Mouse (Mus musculus): Measurements from ENCODE around the gene Cltc. TPM values are rescaled to one million over a fixed set of nuclear protein-coding genes. Genes with fewer than 3 reads are reported as not detected.
"Not testable (repeated sequence)": the region's sequence is repeated elsewhere in the genome, so short reads cannot be mapped to it uniquely, and the experiment has no call there.

Gene Cltc
- polyA plus RNA-seq, 1 experiment from 2014 or later: 301 TPM

GRCm38 (mm10) chr11:86741505-86741904 lies 15.9 kb downstream of the Cltc start:
- in situ Hi-C loops (cut with MboI; ENCODE audit: low pct_unique_long_range_greater_than_20kb): no loop called here
- TF ChIP-seq CTCF (IDR thresholded peaks at IDR 0.05): no peak
- ChIA-PET POLR2A (interaction anchor here (1.0 kb wide), 1 partner anchor 8 kb away, joined by 10 read pairs; no protein-coding TSS in a partner anchor), CTCF (interaction anchor here (0.9 to 1.0 kb wide), 2 partner anchors 8 to 10 kb away, joined by 3 to 5 read pairs; no protein-coding TSS in a partner anchor)
- DNase-seq (ENCODE audit: low read depth, low spot score) (no peak), ATAC-seq (no peak)
- no peaks in the 10 kb centered on the region for H3K27me3 ChIP-seq

GRCm38 (mm10) chr11:86739470-86739869 lies 17.9 kb downstream of the Cltc start:
- ChIA-PET POLR2A (interaction anchor here (1.3 kb wide), 1 partner anchor 9 kb away, joined by 7 read pairs; no protein-coding TSS in a partner anchor), CTCF (interaction anchor here (1.0 kb wide), 1 partner anchor 11 kb away, joined by 3 read pairs; no protein-coding TSS in a partner anchor)
- DNase-seq (ENCODE audit: low read depth, low spot score): no peak
- H3K27me3 ChIP-seq: no peaks in the 10 kb centered on the region
- no peak for ATAC-seq
- in situ Hi-C loops (cut with MboI; ENCODE audit: low pct_unique_long_range_greater_than_20kb): no loop called here
- TF ChIP-seq CTCF (IDR thresholded peaks at IDR 0.05): no peak

GRCm38 (mm10) chr11:86738956-86739355 lies 18.4 kb downstream of the Cltc start:
- DNase-seq (ENCODE audit: low read depth, low spot score) (no peak), ATAC-seq (no peak)
- in situ Hi-C loops (cut with MboI; ENCODE audit: low pct_unique_long_range_greater_than_20kb): no loop called here
- TF ChIP-seq CTCF (IDR thresholded peaks at IDR 0.05): no peak
- ChIA-PET POLR2A (interaction anchor here (1.3 kb wide), 1 partner anchor 10 kb away, joined by 7 read pairs; no protein-coding TSS in a partner anchor), CTCF (interaction anchor here (0.9 to 2.0 kb wide), 6 partner anchors 11 to 42 kb away, joined by 3 to 7 read pairs (median 4); no protein-coding TSS in a partner anchor)
- H3K27me3 ChIP-seq: no peaks in the 10 kb centered on the region

- H3K27me3 ChIP-seq; in situ Hi-C loops (cut with MboI; ENCODE audit: low pct_unique_long_range_greater_than_20kb); DNase-seq (ENCODE audit: low read depth, low spot score); ATAC-seq: not testable (repeated sequence)
- POLR2A ChIA-PET: interaction anchor here (1.0 to 1.3 kb wide), 2 partner anchors 10 to 12 kb away, joined by 3 to 7 read pairs; no protein-coding TSS in a partner anchor
- TF ChIP-seq CTCF (IDR thresholded peaks at IDR 0.05): peak; percentile 46
- CTCF ChIA-PET: interaction anchor here (0.9 to 2.0 kb wide), 6 partner anchors 11 to 42 kb away, joined by 3 to 7 read pairs (median 4); no protein-coding TSS in a partner anchor
Observed at GRCm38 (mm10) chr11:86738308-86738707, 19.1 kb downstream of the Cltc start.

- no peak for TF ChIP-seq CTCF (IDR thresholded peaks at IDR 0.05)
- DNase-seq (ENCODE audit: low read depth, low spot score): no peak
- no peaks in the 10 kb centered on the region for H3K27me3 ChIP-seq
- in situ Hi-C loops (cut with MboI; ENCODE audit: low pct_unique_long_range_greater_than_20kb): no loop called here
- ATAC-seq: no peak
- ChIA-PET CTCF (interaction anchor here (1.4 to 2.0 kb wide), 2 partner anchors 17 to 23 kb away, joined by 4 to 7 read pairs; no protein-coding TSS in a partner anchor), POLR2A (interaction anchor here (1.0 kb wide), 1 partner anchor 13 kb away, joined by 3 read pairs; no protein-coding TSS in a partner anchor)
Observed at GRCm38 (mm10) chr11:86737301-86738000, 19.9 kb downstream of the Cltc start.

GRCm38 (mm10) chr11:86734993-86735392 lies 22.4 kb downstream of the Cltc start:
- in situ Hi-C loops (cut with MboI; ENCODE audit: low pct_unique_long_range_greater_than_20kb): no loop called here

GRCm38 (mm10) chr11:86734241-86734939 lies 23.0 kb downstream of the Cltc start:
- CTCF ChIA-PET: interaction anchor here (1.6 to 2.1 kb wide), 3 partner anchors 15 to 24 kb away, joined by 3 to 8 read pairs (median 4); no protein-coding TSS in a partner anchor

More at GRCm38 (mm10) chr11:86734993-86735392, 22.4 kb downstream of the Cltc start:
- DNase-seq (ENCODE audit: low read depth, low spot score) (no peak), ATAC-seq (no peak)
- no peak for TF ChIP-seq CTCF (IDR thresholded peaks at IDR 0.05)
- POLR2A ChIA-PET: interaction anchor here (1.0 to 2.4 kb wide), 2 partner anchors 22 to 24 kb away, joined by 3 to 10 read pairs; partner anchors contain the start of gene Cltc
- CTCF ChIA-PET: interaction anchor here (1.3 to 2.1 kb wide), 4 partner anchors 10 to 23 kb away, joined by 4 to 8 read pairs (median 4); no protein-coding TSS in a partner anchor
- no peaks in the 10 kb centered on the region for H3K27me3 ChIP-seq

GRCm38 (mm10) chr11:86731443-86731842 lies 25.9 kb downstream of the Cltc start:
- peak; percentile 62 for DNase-seq (ENCODE audit: low read depth, low spot score)
- ChIA-PET CTCF (interaction anchor here (1.0 to 1.2 kb wide), 2 partner anchors 16 to 105 kb away, joined by 3 read pairs; no protein-coding TSS in a partner anchor), POLR2A (interaction anchor here (1.8 kb wide), 1 partner anchor 26 kb away, joined by 8 read pairs; the partner anchor contains the start of gene Cltc)
- no peak for TF ChIP-seq CTCF (IDR thresholded peaks at IDR 0.05)
- peak; percentile 74 for ATAC-seq
- no peaks in the 10 kb centered on the region for H3K27me3 ChIP-seq
- in situ Hi-C loops (cut with MboI; ENCODE audit: low pct_unique_long_range_greater_than_20kb): no loop called here

More at GRCm38 (mm10) chr11:86734241-86734939, 23.0 kb downstream of the Cltc start:
- H3K27me3 ChIP-seq: no peaks in the 10 kb centered on the region
- DNase-seq (ENCODE audit: low read depth, low spot score) (no peak), ATAC-seq (no peak)
- in situ Hi-C loops (cut with MboI; ENCODE audit: low pct_unique_long_range_greater_than_20kb): no loop called here
- TF ChIP-seq CTCF (IDR thresholded peaks at IDR 0.05): no peak
- POLR2A ChIA-PET: interaction anchor here (1.0 to 2.4 kb wide), 2 partner anchors 23 kb away, joined by 3 to 10 read pairs; partner anchors contain the start of gene Cltc

GRCm38 (mm10) chr11:86725607-86726006 lies 31.8 kb downstream of the Cltc start:
- in situ Hi-C loops (cut with MboI; ENCODE audit: low pct_unique_long_range_greater_than_20kb): no loop called here
- POLR2A ChIA-PET: no interaction called here
- DNase-seq (ENCODE audit: low read depth, low spot score): no peak
- H3K27me3 ChIP-seq: no peaks in the 10 kb centered on the region
- no peak for TF ChIP-seq CTCF (IDR thresholded peaks at IDR 0.05)
- CTCF ChIA-PET: no interaction called here
- no peak for ATAC-seq

GRCm38 (mm10) chr11:86724982-86725381 lies 32.4 kb downstream of the Cltc start:
- no peak for ATAC-seq
- POLR2A ChIA-PET: no interaction called here

More at GRCm38 (mm10) chr11:86724982-86725381, 32.4 kb downstream of the Cltc start:
- no peak for DNase-seq (ENCODE audit: low read depth, low spot score)
- in situ Hi-C loops (cut with MboI; ENCODE audit: low pct_unique_long_range_greater_than_20kb): no loop called here
- H3K27me3 ChIP-seq: no peaks in the 10 kb centered on the region
- CTCF ChIA-PET: interaction anchor here (0.7 kb wide), 1 partner anchor 11 kb away, joined by 4 read pairs; no protein-coding TSS in a partner anchor
- no peak for TF ChIP-seq CTCF (IDR thresholded peaks at IDR 0.05)
